Mouse (Mus musculus): ENCODE measurements around the gene Pdik1l.

Pdik1l gene

DNA sequence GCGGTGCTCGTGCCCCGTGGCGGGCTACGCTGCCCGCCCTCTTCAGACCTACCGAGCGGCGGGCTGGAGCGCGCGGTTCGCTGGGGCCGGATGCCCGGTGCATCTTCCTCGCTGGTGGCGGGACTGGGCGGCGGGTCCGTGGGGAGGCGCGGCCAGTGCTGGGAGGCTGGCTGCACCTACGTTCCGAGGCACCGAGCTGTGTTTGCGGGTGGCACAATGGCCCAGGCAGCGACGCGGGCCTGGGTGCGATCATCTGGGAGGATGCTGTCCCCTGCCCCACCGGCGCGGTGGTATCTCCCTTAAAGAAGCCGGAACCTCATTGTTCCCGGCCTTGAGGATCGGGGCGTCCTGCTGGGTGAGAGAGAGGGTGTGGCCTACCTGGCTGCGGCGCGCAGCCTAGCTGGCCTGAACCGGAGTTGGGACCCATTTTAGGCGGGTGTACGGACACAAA lies at the start of gene Pdik1l:
Gene Pdik1l, minus strand, starts transcription at position 321 of the 451 bp plus-strand sequence.
- DNase-seq (ENCODE audit: low spot score): peak; percentile 76

DNA sequence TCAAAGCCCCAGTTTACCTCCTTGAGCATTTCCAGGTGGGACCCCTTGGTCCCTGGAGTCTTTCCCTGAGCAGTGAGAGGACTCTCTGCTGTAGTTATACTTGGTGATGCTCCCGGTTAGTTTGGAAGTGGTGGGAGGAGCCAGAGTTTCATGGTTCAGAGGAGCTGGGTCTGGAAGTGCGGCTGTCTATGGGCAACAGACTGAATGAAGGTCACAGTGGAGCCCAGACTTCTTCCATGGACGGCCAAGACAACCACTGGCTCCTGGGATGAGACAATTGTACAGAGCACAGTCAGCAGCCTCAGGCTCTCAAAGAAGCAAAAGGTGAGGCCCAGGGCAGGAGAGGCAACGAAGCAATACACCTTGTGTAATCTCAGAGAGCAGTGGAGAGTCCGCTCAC lies 42.6 kb upstream of the Pdik1l start:
- DNase-seq (ENCODE audit: low spot score): no peak

DNA sequence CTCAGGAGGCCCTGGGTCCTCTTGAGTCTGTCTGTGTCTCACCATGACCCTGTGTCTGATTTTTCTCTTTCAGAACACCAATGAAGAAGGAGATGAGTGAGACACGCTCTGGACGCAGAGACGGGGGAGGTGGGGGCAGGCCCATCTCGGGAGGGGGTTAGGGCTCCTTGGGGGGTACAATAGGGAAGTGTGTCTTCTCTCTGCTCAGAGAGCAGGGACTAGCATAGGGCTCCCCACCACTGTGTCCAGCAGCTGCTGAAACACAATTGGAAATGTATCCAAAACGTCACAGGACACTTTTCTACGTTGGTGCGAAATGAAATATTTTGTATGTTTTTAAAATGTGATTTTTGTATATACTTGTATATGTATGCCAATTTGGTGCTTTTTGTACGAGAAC lies 41.1 kb upstream of the Pdik1l start:
- DNase-seq (ENCODE audit: low spot score): no peak

DNA sequence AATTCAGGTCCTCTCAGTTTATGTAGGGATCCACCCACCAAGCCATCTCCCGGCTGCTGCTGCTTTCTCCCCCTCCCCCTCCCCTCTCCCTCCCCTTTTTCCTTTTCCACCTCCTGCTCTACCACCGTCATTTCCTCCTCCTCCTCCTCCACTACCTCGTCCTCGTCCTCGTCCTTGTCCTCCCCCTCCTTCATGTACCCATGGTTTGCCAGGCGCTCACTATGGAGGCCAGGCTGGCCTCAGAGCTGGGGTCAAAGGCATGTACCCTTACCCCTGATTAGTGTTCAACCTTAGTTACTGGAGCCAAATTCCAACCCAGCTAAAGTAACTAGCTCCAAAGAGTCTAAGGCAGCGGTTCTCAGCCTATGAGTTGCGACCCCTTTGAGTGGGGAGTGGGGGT lies 40.5 kb upstream of the Pdik1l start:
- DNase-seq (ENCODE audit: low spot score): no peak

DNA sequence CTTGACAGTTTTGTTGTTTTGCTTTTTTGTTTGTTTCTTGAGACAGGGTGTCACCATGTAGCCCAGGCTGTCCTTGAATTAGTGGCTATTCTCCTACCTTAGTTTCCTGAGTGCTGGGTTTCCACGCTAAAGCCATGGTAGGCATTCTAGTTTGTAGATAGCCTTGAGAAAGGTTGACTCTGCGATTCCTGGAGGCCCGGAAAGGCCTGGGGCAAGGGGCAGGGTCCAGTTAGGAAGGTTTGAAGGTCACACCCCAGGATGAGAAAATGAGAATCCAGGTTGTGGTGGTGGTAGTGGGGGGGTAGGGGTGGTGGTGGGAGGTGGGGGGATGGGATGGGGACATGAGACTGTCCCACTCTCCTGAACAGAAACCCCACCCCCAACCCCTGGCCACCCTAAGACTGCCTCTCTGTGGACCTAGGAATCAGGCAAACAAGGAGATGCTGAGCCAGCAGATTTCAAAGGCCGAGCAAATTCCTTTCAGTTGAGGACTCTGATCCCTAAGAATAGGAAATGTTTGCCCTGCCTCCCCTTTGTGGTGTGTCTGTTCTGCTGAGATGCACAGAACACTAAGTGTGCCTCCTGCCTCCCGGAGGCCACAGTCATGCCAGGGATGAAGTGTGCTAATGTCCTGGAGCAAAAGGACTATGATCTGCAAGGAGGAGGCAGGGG lies 39.3 kb upstream of the Pdik1l start:
- no peak for DNase-seq (ENCODE audit: low spot score)

DNA sequence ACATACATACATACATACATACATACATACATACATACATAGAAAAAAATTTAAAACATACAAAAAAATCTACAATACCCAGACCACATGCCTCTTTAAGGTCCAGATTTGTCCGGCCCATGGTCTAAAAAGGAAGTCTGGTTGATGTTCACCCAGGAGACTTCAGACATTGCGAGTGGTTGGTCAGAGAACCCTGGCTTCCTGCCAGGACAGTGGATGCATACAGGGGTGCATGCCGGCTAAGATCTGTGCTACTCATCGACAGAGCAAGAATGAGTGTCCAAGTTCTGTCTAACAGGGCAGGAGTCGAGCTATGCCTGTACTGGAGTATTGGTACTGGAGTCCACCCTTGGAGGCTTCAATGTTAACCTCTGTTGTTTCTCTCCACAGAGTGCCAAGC lies 37.0 kb upstream of the Pdik1l start:
- DNase-seq (ENCODE audit: low spot score): no peak

DNA sequence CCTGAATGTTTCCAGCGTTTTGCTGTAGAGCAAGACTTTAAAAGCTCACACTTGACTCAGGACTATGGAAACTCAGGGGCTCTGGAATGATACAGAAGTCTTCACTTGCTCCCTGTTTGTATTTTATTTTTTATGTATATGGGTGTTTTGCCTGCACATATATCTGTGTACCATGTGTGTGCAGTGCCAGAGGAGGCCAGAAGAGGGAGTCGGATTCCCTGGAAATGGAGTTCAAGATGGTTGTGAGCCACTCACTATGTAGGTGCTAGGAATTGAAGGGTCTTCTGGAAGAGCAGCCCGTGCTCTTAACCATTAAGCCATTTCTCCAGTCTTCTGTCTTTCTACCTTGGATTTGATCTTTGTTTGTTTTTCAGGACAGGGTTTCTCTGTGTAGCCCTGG lies 33.8 kb upstream of the Pdik1l start:
- no peak for DNase-seq (ENCODE audit: low spot score)

DNA sequence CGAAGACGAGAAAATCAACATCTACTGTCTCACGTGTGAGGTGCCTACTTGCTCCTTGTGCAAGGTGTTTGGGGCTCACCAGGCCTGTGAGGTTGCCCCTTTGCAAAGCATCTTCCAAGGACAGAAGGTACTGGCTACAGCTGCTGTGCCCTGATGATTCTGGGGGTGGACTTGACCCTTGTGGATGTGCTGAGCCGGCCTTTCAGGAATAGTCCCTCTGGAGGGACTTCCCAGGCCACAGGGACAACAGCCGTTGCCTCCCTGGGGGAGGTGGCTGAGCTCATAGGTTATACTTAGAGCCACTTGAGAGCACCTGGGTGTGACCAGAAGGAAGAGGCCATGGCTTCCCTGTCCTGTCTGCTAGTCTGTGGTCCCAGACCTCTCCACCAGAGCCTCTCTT lies 32.0 kb upstream of the Pdik1l start:
- DNase-seq (ENCODE audit: low spot score): no peak

DNA sequence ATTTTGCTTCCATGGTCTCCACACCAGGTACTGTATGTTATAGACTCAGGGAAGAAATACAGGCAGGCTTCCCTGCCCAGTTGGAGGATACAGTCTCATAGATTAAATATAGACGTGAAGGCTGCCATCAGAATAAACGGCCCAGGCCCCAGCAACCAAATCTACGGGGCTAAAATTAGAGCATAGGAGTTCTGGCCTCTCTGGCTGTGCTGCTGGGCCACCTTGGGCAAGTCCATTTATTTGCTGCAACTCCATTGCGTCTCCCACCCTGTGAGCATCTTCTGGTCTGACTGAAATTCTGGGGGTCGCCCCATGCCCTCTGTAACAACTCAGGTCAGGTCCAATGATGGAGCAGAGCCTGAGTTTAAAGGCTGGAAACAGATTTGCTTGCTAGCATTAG lies 31.4 kb upstream of the Pdik1l start:
- DNase-seq (ENCODE audit: low spot score): no peak

DNA sequence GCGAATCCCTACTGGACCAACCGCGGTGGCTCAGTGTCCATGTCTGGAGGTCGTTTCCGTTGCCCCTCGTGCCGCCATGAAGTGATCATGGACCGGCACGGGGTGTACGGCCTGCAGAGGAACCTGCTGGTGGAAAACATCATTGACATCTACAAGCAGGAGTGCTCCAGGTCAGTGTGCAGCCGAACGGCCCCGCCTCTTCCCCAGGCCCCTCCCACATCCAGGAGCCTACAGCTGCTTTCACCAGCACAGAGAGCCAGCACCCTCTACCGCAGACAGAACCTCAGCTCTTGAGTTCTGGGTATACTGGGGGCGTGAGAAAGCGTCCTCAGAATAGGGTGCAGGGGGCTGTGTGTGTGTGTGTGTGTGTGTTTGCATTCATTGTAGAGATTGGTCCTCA lies 28.7 kb upstream of the Pdik1l start:
- no peak for DNase-seq (ENCODE audit: low spot score)

DNA sequence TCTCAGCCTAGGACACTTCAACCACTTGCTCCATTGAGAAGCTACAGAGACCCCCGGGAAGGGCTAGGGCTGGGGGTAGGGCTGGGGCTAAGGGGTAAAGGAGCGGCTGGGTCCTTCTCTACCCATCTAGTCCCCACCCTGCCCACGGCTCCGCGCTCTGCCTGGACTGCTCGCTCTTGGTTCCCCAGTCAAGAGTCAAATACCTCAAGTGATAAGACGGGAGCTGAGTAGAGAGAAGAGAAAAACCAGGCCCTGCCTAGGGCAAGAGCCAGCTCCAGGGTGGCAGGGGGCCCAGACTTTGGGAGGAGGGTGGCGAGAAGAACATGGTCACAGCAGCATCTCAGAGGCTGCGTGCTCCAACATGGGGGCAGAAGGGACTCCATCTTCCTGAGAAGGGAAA lies 27.8 kb upstream of the Pdik1l start:
- DNase-seq (ENCODE audit: low spot score): no peak

DNA sequence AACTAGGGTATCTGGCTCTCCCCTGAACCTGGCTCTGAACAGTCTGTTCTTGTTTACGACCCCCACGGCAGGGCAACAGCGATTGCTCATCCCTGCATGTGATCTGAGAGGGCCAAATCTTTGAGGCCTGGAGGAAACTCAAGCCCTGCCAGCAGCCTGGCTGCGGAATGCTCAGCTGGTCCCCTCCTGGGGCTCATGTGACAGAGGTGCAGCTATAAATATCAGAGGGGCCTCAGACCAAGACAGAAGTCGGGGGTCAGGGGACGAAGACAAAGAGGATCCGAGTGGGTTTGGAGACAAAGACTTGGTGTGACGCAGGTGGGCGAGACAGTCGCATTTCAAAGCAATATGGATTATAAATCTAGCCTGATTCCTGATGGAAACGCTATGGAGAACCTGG lies 27.2 kb upstream of the Pdik1l start, which contains the start of gene Trim63:
Gene Trim63, plus strand, starts transcription at position 245 of the 400 bp plus-strand sequence.
- DNase-seq (ENCODE audit: low spot score): no peak

DNA sequence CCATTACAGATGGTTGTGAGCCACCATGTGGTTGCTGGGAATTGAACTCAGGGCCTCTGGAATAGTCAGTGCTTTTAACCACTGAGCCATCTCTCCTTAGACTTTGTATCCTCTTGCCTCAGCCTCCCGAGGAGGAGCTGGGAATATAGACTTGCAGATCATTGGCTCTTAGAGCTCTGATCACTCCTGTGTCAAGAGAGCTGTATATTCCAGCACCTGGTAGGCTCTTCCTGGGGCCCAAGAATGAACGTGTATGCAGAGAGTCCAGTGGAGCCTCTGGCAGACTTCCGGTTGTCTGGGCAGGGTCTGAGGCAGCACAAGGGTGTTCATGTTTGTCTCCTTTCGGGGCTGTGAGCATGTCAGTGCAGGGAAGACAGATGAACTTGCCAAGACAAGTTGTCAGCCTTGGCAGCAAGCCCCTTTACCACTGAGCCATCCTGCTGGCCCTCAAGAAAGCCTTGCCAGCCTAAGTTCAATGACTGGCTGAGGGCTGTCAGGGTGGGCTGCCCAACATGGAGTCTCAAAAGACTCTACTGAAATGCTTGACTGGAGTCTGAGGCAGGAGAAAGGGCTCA lies 26.5 kb upstream of the Pdik1l start:
- no peak for DNase-seq (ENCODE audit: low spot score)

DNA sequence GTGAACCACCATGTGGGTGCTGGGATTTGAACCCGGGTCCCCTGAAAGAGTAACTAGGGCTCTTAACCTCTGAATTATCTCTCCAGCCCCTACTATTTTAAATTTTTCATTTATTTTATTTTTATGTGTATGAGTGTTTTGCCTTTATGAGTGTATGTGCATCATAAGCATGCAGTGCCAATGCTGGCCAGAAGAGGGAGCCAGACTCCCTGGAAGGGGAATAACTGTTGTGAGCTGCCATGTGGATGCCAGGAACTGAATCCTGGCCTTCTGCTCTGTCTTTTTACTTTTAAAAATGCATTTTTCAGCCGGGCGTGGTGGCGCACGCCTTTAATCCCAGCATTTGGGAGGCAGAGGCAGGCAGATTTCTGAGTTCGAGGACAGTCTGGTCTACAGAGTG lies 25.2 kb upstream of the Pdik1l start:
- DNase-seq (ENCODE audit: low spot score): no peak

DNA sequence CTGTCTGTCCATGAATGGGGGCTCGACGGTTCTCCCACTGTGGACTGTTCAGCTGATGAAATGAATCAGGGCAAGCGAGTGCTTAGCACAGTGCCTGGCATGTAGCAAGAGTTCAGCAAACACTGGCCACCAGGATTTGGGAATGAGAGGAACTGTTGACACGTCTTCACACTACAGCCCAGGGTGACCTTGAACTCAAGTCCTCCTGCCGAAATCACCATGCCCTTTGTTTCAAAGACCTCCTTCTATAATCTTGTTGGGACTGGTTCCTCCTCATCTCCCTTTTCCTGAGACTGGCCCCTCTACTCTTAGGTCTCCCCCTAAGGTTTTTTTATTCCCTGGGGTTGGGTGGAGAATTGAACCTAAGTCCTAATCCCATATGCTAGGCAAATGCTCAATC lies 24.6 kb upstream of the Pdik1l start:
- DNase-seq (ENCODE audit: low spot score): no peak

DNA sequence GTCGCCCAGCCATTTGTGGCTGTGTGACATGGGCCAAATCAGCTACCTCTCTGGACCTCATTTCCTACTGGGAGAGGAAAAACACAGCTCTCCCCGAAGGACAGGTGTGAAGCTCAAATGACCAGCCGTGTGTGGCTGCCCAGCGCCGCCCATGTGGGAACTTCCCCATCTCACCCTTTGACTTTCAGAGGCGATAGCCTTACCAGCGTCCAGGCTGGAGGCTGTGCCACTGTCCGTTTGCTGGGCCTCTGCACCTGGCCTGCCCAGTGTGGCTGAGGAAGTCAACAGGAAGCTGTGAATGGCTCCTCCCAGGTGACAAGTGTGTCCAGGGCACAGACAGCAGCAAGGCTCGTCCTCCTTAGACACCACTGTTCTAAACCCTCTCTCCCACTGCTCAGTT lies 24.1 kb upstream of the Pdik1l start:
- DNase-seq (ENCODE audit: low spot score): no peak

DNA sequence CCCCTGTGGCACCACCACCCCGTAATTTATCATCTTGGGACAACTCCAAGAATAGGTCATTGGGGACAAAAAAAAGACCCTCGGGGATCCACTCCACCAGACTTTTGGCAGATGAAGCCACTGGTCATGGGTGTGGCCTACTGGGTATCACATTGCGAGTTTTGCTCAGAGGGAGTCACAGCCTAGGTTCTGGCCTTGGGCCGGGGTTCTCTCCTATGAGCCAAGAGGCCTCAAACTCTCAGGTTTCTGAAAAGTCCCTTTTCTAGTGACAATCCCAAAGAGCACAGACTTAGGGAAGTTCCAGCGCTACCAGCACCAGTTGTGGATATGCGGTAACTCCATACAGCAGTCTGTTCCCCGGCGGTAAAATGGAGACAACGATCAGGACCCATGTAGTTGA lies 23.0 kb upstream of the Pdik1l start:
- no peak for DNase-seq (ENCODE audit: low spot score)

DNA sequence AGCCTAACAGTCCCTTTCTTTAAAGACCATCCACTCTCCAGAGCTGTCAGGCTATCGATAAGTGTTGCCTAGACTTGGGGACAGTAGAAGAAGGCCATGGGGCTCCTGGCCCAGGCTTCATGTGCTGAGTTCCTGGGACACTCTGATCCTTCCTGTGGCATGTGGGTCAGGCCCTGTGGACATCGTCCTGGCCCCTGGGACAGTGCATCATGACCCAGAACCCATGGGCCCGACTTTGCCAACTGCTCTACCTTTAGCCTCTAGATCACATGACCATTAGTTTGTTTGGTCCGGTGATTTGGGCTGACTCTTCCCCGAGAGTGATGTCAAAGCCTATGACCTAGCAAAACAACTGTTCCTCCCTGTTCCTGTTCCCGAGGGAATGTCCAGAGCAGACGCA lies 22.4 kb upstream of the Pdik1l start:
- DNase-seq (ENCODE audit: low spot score): no peak

DNA sequence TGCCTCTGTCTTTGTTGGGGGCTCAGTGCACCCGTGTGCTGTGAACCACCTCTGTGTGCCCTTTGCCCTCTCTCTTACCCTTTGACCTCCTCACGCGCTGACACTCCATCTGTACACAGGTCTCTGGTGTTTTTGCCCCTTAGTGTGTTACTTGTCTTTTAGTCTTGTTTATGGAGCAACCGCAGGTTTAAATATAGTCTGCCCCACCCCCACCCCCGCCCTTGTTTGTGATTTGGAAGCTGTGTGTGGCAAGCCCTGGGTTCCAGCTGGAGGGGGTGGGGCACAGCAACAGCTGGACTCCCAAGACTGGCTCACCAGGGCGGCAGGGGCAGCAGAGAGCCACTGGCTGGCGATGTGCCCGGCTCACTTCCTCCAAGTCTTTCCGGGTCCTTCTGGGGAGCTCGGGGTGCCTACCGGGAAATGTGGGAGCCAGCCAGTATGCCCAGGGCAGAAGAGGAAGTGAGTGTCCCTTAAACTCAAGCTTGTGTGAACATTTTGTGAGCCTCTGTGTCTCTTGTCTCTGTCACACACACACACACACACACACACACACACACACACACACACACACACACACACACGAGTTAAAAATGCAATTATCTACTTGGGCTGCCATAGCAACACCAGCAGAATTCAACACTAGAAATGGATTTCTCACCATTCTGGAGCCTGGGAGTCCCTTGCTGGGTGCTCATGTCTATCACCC lies 19.8 kb upstream of the Pdik1l start:
- no peak for DNase-seq (ENCODE audit: low spot score)

DNA sequence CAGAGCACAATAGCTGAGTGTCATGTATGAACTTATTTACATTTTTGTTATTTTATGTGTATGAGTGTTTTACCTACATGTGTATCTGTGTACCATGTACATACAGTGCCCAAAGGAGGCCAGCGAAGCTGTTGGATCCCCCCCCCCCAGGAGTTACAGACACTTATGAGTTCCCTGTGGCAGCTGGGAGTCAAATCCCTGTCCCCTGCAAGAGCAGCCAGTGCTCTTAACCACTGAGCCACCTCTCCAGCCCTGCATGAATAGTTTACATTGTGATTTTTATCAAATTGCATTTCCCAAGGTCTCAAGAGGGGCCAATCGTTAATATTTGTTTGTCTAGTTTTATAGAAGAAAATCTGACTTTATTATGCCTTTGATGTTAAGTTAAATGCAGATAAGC lies 19.3 kb upstream of the Pdik1l start:
- no peak for DNase-seq (ENCODE audit: low spot score)

DNA sequence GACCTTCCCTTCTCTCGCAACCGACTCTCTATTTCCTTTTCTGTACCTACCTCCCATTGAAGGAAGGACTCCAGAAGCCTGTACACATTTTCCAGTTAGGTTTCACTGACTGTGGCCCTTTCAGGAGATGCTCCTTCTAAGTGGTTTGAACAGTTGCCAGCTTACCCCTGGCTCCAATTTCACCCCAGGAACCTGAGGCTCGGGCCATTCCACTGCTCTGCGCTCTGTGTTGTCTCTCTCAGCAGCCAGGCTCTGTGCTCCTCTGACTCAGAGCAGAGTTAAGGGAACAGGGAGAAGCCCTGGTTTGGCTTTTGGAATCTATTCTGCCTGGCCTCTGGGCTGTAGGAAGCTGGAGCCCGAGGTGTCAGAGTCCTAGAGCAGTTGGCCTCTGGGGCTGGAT lies 14.4 kb upstream of the Pdik1l start:
- DNase-seq (ENCODE audit: low spot score): no peak

DNA sequence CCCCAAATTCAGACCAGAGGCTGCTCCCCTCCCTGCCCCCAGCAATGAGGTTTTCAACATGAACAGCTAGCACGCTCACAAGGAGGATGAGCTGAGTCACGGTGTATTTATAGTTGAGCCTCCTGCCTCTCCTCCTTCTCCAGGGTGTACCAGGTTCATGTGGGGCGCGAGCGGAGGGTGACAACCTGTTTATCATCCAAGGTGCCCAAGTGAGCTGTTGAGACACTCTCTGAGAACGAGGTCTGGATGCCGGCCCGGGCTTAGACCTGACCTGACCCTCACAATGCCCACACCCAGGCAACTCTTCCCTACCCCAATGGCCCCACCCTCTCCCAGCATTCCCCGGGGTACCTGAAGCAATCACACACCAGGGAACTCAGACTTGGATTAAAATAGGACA lies 12.6 kb upstream of the Pdik1l start:
- no peak for DNase-seq (ENCODE audit: low spot score)

DNA sequence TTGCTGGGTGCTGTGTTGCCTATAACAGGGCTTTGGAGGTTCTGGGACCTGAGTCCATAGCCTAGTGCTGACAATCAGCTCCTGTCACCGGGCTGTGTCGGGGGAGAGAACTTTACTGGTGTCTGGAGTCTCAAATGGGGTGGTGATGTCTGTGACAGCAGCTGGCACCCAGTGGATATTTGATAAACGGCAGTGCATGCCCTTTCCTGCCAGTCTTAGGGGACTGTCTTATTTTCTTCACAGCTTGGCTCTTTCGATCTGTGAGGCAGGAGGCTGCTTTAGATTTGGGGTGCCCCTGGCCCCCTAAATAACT lies 11.8 kb upstream of the Pdik1l start:
- DNase-seq (ENCODE audit: low spot score): no peak

All from c-Kit-positive CD71-positive TER-119-positive erythroid progenitor cells, embryonic 14.5 days (primary cell).